Mouse (Mus musculus) kidney, adult 18-20 months (tissue): ENCODE measurements around the gene Tmem179.

Experiments
- DNase-seq: peaks from one replicate; pipeline ENCODE4 v3.0.0; 2021

The Tmem179 gene

GRCm38 (mm10) chr12:112516697-112517337 is at the start of gene Tmem179:
TSS of gene Tmem179 (minus strand) at chr12:112516747.
- peak; percentile 67 for DNase-seq

GRCm38 (mm10) chr12:112563011-112563410 is 46.5 kb upstream of the Tmem179 start:
- DNase-seq = no peak

GRCm38 (mm10) chr12:112562462-112562861 is 45.9 kb upstream of the Tmem179 start:
- no peak for DNase-seq

GRCm38 (mm10) chr12:112561163-112561562 is 44.6 kb upstream of the Tmem179 start:
- DNase-seq = no peak

- peak; percentile 14 for DNase-seq
Measured at GRCm38 (mm10) chr12:112560176-112560797, 43.7 kb upstream of the Tmem179 start.

GRCm38 (mm10) chr12:112559671-112560070 is 43.1 kb upstream of the Tmem179 start:
- peak; percentile 25 for DNase-seq

- no peak for DNase-seq
Measured at GRCm38 (mm10) chr12:112559231-112559630, 42.7 kb upstream of the Tmem179 start.

- no peak for DNase-seq
Measured at GRCm38 (mm10) chr12:112557219-112557618, 40.7 kb upstream of the Tmem179 start.

GRCm38 (mm10) chr12:112556531-112557060 is 40.0 kb upstream of the Tmem179 start:
- no peak for DNase-seq

GRCm38 (mm10) chr12:112554900-112555299 is 38.4 kb upstream of the Tmem179 start:
- peak; percentile 59 for DNase-seq

- DNase-seq = no peak
Measured at GRCm38 (mm10) chr12:112552520-112552919, 36.0 kb upstream of the Tmem179 start.

- DNase-seq = peak; percentile 91
Measured at GRCm38 (mm10) chr12:112551861-112552375, 35.4 kb upstream of the Tmem179 start.

- no peak for DNase-seq
Measured at GRCm38 (mm10) chr12:112549287-112549686, 32.7 kb upstream of the Tmem179 start.

GRCm38 (mm10) chr12:112546110-112546509 is 29.6 kb upstream of the Tmem179 start:
- DNase-seq = no peak

- no peak for DNase-seq
Measured at GRCm38 (mm10) chr12:112544946-112545701, 28.6 kb upstream of the Tmem179 start.

- DNase-seq = no peak
Measured at GRCm38 (mm10) chr12:112543941-112544340, 27.4 kb upstream of the Tmem179 start.

- peak; percentile 90 for DNase-seq
Measured at GRCm38 (mm10) chr12:112542920-112543300, 26.4 kb upstream of the Tmem179 start.

- DNase-seq = peak; percentile 55
Measured at GRCm38 (mm10) chr12:112542257-112542919, 25.8 kb upstream of the Tmem179 start.

GRCm38 (mm10) chr12:112541483-112542091 is 25.0 kb upstream of the Tmem179 start:
- DNase-seq = no peak

GRCm38 (mm10) chr12:112540321-112540720 is 23.8 kb upstream of the Tmem179 start:
- no peak for DNase-seq

GRCm38 (mm10) chr12:112539466-112539965 is 23.0 kb upstream of the Tmem179 start:
- no peak for DNase-seq

GRCm38 (mm10) chr12:112538356-112538755 is 21.8 kb upstream of the Tmem179 start:
- no peak for DNase-seq
